Mouse (Mus musculus): Measurements from ENCODE around the gene Prrg2.

DNA sequence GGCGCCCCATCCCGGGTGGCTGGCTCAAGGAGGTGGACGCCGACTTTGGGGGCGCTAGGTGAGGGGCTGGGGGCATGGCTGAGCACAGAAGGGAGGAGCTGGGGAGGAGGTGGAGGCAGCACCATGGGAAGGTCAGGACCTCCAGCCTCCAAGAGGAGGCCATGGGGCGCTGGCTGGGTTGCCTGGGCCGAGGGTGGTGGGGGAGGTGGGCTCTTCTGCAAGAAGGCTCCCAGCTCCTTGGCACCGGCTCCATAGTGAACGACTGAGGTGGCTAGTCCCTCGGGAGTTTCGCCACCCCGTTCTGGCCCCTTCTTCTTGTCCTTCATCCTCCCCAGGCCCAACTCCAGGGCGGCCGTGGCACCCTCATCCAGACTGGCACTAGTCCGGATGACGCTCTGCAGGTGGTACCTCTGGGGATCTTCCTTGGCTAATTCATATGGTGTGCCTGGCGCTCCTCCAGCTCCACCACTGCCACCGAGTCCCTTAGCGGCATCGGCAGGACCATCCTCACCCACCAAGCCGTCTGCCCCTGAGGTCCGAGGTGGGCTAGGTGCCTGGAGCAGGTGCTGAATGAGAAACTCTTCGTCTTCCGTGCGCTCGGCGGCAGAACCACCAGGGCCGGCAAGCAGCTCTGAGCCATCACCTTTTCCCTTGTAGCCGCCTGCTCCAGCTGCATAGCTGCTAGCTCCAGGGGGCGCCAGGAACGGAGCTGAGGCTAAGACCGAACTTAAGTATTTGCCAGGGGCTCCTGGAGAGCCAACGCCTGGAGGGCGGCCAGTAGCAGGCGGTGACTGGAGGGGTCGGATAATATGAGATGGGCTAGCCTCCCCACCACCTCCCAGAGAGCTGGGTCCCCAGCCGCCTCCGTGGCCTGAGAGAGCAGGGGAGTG is 14.2 kb downstream of the Prrg2 start:
- TF ChIP-seq CTCF (IDR thresholded peaks at IDR 0.05; ENCODE audit: control insufficient read depth, insufficient read depth, insufficient replicate concordance, low read depth, low read length) (no peak), POLR2A (IDR thresholded peaks at IDR 0.05; ENCODE audit: control insufficient read depth, low read depth, low read length) (no peak)

Data from testis, adult 2 months (tissue).